Mouse (Mus musculus) heart, adult 2 months (tissue): ENCODE measurements around the gene Msi2. TPM values are rescaled to one million over a fixed set of nuclear protein-coding genes. Genes with fewer than 3 reads are reported as not detected.
A peak's percentile ranks its signal among the peaks of the same experiment; 100 is the strongest.

Source experiments
- DNase-seq, 2 experiments: peaks; one replicate each; pipeline ENCODE4 v3.0.0; 2021
- H3K27ac ChIP-seq: fragments of 200-600 bp; 2 replicates; pipeline ENCODE4 v1.8.1; 2022
- H3K27me3 ChIP-seq: fragments of 200-500 bp; 2 replicates; pipeline ENCODE4 v1.6.1; 2012; ENCODE audit warnings: mild to moderate bottlenecking, low read length, inconsistent platforms, mixed read lengths; ENCODE audit not compliant: control insufficient read depth, insufficient read depth
- H3K36me3 ChIP-seq: fragments of 200-500 bp; 2 replicates; pipeline ENCODE4 v1.6.1; 2012; ENCODE audit warnings: low read length, inconsistent platforms; ENCODE audit not compliant: control insufficient read depth, insufficient read depth
- H3K4me1 ChIP-seq: fragments of 200-500 bp; 2 replicates; pipeline ENCODE4 v1.6.1; 2011; ENCODE audit warnings: low read length; ENCODE audit not compliant: control insufficient read depth, insufficient read depth
- H3K4me3 ChIP-seq: fragments of 200-600 bp; 2 replicates; pipeline ENCODE4 v1.8.1; 2022
- H3K79me2 ChIP-seq: fragments of 200-500 bp; replicated peaks from 2 replicates; pipeline ENCODE4 v1.6.1; 2012; ENCODE audit warnings: mild to moderate bottlenecking, inconsistent platforms, low read length, moderate library complexity, mixed read lengths; ENCODE audit not compliant: control insufficient read depth, insufficient read depth
- H3K9ac ChIP-seq: fragments of 200-500 bp; 2 replicates; pipeline ENCODE4 v1.6.1; 2012; ENCODE audit warnings: low read depth, mild to moderate bottlenecking, control low read depth, inconsistent platforms, low read length, mixed read lengths
- CTCF ChIP-seq: fragments of 200-600 bp; IDR thresholded peaks from 2 replicates; pipeline ENCODE4 v1.8.1; 2022; ENCODE audit warnings: antibody characterized with exemption, mild to moderate bottlenecking, moderate library complexity
- EP300 ChIP-seq: fragments of 200-500 bp; IDR thresholded peaks from 2 replicates; pipeline ENCODE4 v1.6.1; 2011; ENCODE audit warnings: low read depth, low read length, control low read depth; ENCODE audit not compliant: insufficient read depth
- POLR2A ChIP-seq: fragments of 200-500 bp; IDR thresholded peaks from 2 replicates; pipeline ENCODE4 v1.6.1; 2011; ENCODE audit warnings: mild to moderate bottlenecking, low read depth, low read length, control low read depth; ENCODE audit not compliant: insufficient read depth
- WGBS: fragments of 180-500 bp; shearing (Covaris S2); methylation state at CpG from one replicate; pipeline ENCODE4 v1.1.7; 2018; 5-methylcytosine and 5-hydroxymethylcytosine counted together
- intact Hi-C: fragments of 180-260 bp; cut with DNase I; formaldehyde crosslinking; loops from one replicate; pipeline ENCODE4 v1.15.1; 2025
- polyA plus RNA-seq: library from polyadenylated mRNA; depleted of rRNA; stranded (reverse); fragments of >200 nt; gene quantifications from 2 replicates; pipeline ENCODE4 v1.2.3, GENCODE M21; 2012
- total RNA-seq, 2 experiments: library from RNA; stranded (reverse); gene quantifications; 2 replicates each; pipeline ENCODE4 v1.2.3; 2021

Msi2 gene
- total and polyA plus RNA-seq, 3 experiments, result 42.5 to 208 (median 176) TPM

- Histone ChIP-seq H3K4me1 (no peaks in the 10 kb centered on the region), H3K27me3 (no peaks in the 10 kb centered on the region), H3K27ac (no peak overlapping the region), H3K9ac (no peak overlapping the region), H3K4me3 (no peak overlapping the region), H3K79me2 (peaks cover 2% of the 10 kb centered on the region; the same call in 1 of the 2 replicates), H3K36me3 (no peaks in the 10 kb centered on the region)
- TF ChIP-seq CTCF (no peak), EP300 (no peak), POLR2A (no peak)
- intact Hi-C loops, result no loop called here
- no peak for DNase-seq
- 82% methylated on average over 9 of the region's 9 CpGs for WGBS
Observed at GRCm38 (mm10) chr11:88421057-88421578, 297.2 kb downstream of the Msi2 start.

GRCm38 (mm10) chr11:88419657-88420366 lies 298.5 kb downstream of the Msi2 start:
- H3K4me1 ChIP-seq, result no peaks in the 10 kb centered on the region
- H3K79me2 ChIP-seq, result peaks cover 2% of the 10 kb centered on the region; the same call in 1 of the 2 replicates
- no peaks in the 10 kb centered on the region for H3K27me3 ChIP-seq
- H3K4me3 ChIP-seq, result no peak overlapping the region
- intact Hi-C loops, result no loop called here
- H3K36me3 ChIP-seq, result no peaks in the 10 kb centered on the region
- DNase-seq, result no peak
- no peak overlapping the region for H3K27ac ChIP-seq
- H3K9ac ChIP-seq, result no peak overlapping the region
- TF ChIP-seq EP300 (no peak), POLR2A (no peak), CTCF (no peak)
- WGBS, result 88% methylated on average over 9 of the region's 9 CpGs

GRCm38 (mm10) chr11:88419064-88419463 lies 299.2 kb downstream of the Msi2 start:
- H3K9ac ChIP-seq, result no peak overlapping the region
- H3K36me3 ChIP-seq, result no peaks in the 10 kb centered on the region
- peaks cover 2% of the 10 kb centered on the region; the same call in 1 of the 2 replicates for H3K79me2 ChIP-seq
- 58% methylated on average over 7 of the region's 7 CpGs for WGBS
- peaks cover 3% of the 10 kb centered on the region for H3K4me1 ChIP-seq
- no peak overlapping the region for H3K27ac ChIP-seq
- no peak for TF ChIP-seq CTCF
- TF ChIP-seq EP300, result no peak
- no peak for TF ChIP-seq POLR2A
- no peaks in the 10 kb centered on the region for H3K27me3 ChIP-seq
- DNase-seq, result no peak
- intact Hi-C loops, result no loop called here
- H3K4me3 ChIP-seq, result no peak overlapping the region

GRCm38 (mm10) chr11:88414157-88414870 lies 304.0 kb downstream of the Msi2 start:
- 33% methylated on average over 18 of the region's 18 CpGs for WGBS
- Histone ChIP-seq H3K36me3 (no peaks in the 10 kb centered on the region), H3K27ac (no peak overlapping the region), H3K4me3 (no peak overlapping the region), H3K27me3 (no peaks in the 10 kb centered on the region), H3K4me1 (peaks cover 3% of the 10 kb centered on the region), H3K9ac (no peak overlapping the region), H3K79me2 (peaks cover 2% of the 10 kb centered on the region; the same call in 1 of the 2 replicates)
- no peak for TF ChIP-seq EP300
- no peak for TF ChIP-seq CTCF
- TF ChIP-seq POLR2A, result no peak
- intact Hi-C loops, result loop anchor here (5.0 kb wide), 1 partner anchor 408 kb away; no protein-coding TSS in a partner anchor
- DNase-seq, result no peak

- Histone ChIP-seq H3K4me1 (peaks cover 5% of the 10 kb centered on the region), H3K4me3 (no peak overlapping the region), H3K27me3 (no peaks in the 10 kb centered on the region), H3K79me2 (peaks cover 2% of the 10 kb centered on the region; the same call in 1 of the 2 replicates), H3K9ac (no peak overlapping the region), H3K27ac (no peak overlapping the region), H3K36me3 (no peaks in the 10 kb centered on the region)
- TF ChIP-seq CTCF (peak; percentile 90), EP300 (0 out of 2 replicates have a peak, but pooled peaks have one; percentile 58), POLR2A (no peak)
- DNase-seq, result peak; percentile 50 to 72
- 60% methylated on average over 5 of the region's 5 CpGs for whole genome bisulfite sequencing
- intact Hi-C loops, result loop anchor here (1.0 to 5.0 kb wide), 3 partner anchors 160 to 410 kb away; no protein-coding TSS in a partner anchor
Observed at GRCm38 (mm10) chr11:88412423-88413094, 305.8 kb downstream of the Msi2 start.
